Mouse (Mus musculus) ES-Bruce4 (cell line): ENCODE results near the gene Mpp4. TPM values are rescaled to one million over a fixed set of nuclear protein-coding genes. Genes with fewer than 3 reads are reported as not detected.

Experiments used
- H3K27ac ChIP-seq: 2 replicates; pipeline ENCODE4 v1.5.1; 2012; ENCODE audit warnings: low read length, inconsistent platforms; ENCODE audit not compliant: insufficient read depth
- H3K27me3 ChIP-seq: 2 replicates; pipeline ENCODE4 v1.6.1; 2012; ENCODE audit warnings: mild to moderate bottlenecking, low read length, inconsistent platforms; ENCODE audit not compliant: control insufficient read depth, poor library complexity, insufficient read depth, severe bottlenecking
- H3K36me3 ChIP-seq: 2 replicates; pipeline ENCODE4 v1.6.1; 2012; ENCODE audit warnings: inconsistent platforms, mild to moderate bottlenecking, low read length, moderate library complexity; ENCODE audit not compliant: control insufficient read depth, poor library complexity, insufficient read depth, severe bottlenecking
- H3K4me1 ChIP-seq: one replicate; pipeline ENCODE4 v1.8.1; 2011; ENCODE audit warnings: low read length; ENCODE audit not compliant: control insufficient read depth, insufficient read depth
- H3K4me3 ChIP-seq: 2 replicates; pipeline ENCODE4 v1.5.1; 2011; ENCODE audit warnings: low read depth, mild to moderate bottlenecking, low read length
- H3K9ac ChIP-seq: 2 replicates; pipeline ENCODE4 v1.6.1; 2012; ENCODE audit warnings: low read depth, mild to moderate bottlenecking, inconsistent platforms; ENCODE audit not compliant: poor library complexity, severe bottlenecking
- H3K9me3 ChIP-seq: replicated peaks from 2 replicates; pipeline ENCODE4 v1.6.1; 2012; ENCODE audit warnings: mild to moderate bottlenecking, low read length, inconsistent platforms; ENCODE audit not compliant: control insufficient read depth, poor library complexity, insufficient read depth, severe bottlenecking
- CTCF ChIP-seq: IDR thresholded peaks from one replicate; pipeline ENCODE4 v1.8.1; 2011; ENCODE audit warnings: low read depth, low read length
- EP300 ChIP-seq: IDR thresholded peaks from 2 replicates; pipeline ENCODE4 v1.6.1; 2011; ENCODE audit warnings: low read depth, low read length; ENCODE audit not compliant: insufficient read depth
- POLR2A ChIP-seq: IDR thresholded peaks from one replicate; pipeline ENCODE4 v1.8.1; 2011; ENCODE audit warnings: low read length; ENCODE audit not compliant: insufficient read depth
- polyA plus RNA-seq: library from polyadenylated mRNA; stranded (reverse); fragments of >200 nt; gene quantifications from 2 replicates; pipeline ENCODE4 v1.2.4, GENCODE M21; 2011; ENCODE audit warnings: low read depth; ENCODE audit not compliant: missing spikeins, insufficient read depth, insufficient read length

Gene Mpp4
- polyA plus RNA-seq, 1 experiment, result 0.54 TPM

DNA sequence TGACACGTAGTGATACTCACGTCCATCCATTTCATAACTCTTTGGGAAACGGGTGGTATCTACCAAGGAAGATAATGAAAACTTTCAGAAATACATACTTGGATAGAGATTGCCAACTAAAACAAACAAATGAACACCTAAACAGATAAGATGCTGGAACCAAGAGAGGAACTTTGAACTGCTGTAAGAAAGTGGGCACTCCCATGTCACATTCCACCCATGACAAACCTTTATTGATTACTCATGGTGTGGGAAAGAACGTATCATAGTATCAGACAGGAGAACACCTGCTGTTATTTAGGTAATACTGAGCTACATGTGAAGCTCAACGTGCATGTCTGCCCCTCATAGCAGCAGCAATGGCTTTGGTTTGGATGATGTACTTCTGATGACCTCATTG, 37.6 kb downstream of the Mpp4 start:
- no peaks in the 10 kb centered on the region for H3K36me3 ChIP-seq
- H3K4me1 ChIP-seq, result no peaks in the 10 kb centered on the region
- no peaks in the 10 kb centered on the region for H3K9me3 ChIP-seq
- TF ChIP-seq EP300 (no peak), CTCF (no peak), POLR2A (no peak)
- no peaks in the 10 kb centered on the region for H3K27me3 ChIP-seq
- H3K4me3 ChIP-seq, result no peak overlapping the region
- no peak overlapping the region for H3K9ac ChIP-seq
- H3K27ac ChIP-seq, result no peak overlapping the region

DNA sequence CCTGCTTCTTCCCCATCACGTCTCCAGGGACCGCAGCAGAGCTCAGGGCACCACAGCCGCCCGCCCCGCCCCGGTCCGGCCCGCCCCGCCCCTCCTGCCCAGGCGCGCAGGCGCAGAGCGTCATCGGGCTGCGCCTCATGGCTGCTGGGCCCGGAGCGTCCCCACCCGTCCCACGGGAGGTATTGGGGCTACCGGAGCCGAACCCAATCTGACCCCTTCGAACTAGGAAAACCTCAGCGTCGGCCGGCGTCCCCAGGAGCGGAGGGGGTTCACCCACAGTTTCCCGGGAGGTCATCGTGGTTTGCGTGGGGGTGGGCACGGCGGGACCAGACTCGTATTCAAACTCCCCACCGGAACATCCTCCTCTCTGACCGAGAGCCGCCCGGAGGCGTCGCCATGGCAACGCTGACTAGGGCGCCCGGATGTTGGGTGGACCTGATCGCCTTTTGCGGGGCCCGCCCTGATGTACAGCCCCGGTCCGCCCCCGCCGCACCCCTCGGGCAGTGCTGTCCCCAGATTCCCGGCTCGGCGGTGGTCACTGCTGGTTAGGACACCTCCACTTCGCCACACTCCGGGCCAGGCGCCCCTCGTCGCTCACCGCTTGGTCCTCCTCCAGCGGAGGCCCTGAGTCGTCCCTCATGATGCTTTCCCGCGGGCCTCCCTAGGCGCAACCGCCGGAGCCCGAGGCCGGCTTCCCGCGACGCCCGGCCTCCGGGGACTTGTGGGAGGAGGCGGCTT, 43.3 kb downstream of the Mpp4 start, which contains the start of gene Tmem237:
Gene Tmem237, minus strand, starts transcription at position 689 of the 738 bp plus-strand sequence.
- Histone ChIP-seq H3K27me3 (no peaks in the 10 kb centered on the region), H3K27ac (no peak within 1 kb of the TSS), H3K36me3 (no peaks in the 10 kb centered on the region), H3K4me1 (no peaks in the 10 kb centered on the region), H3K9ac (peak within 1 kb of the TSS; percentile 80), H3K9me3 (no peaks in the 10 kb centered on the region), H3K4me3 (peak within 1 kb of the TSS; percentile 97)
- TF ChIP-seq POLR2A (no peak), CTCF (no peak), EP300 (no peak)

DNA sequence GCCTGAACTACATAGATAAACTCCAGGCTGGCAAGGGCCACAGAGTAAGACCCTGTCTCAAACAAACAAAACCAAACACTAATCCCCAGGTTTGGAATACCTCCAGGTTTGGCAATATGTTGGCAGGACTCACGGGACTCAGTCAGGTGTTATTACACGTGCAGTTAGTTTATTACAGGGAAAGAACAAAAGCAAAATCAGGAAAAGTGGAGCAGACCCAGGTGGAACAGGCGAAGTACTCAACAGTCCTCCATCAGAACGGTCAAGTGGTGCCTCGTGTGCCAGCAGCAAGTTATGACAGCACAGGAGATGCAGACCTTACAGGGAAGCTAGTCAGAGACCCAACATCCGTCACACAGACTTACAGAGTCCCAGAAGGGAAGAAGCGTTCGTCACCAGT, 52.7 kb downstream of the Mpp4 start:
- H3K4me3 ChIP-seq, result no peak overlapping the region
- TF ChIP-seq POLR2A (no peak), CTCF (no peak), EP300 (no peak)
- H3K36me3 ChIP-seq, result peaks cover 2% of the 10 kb centered on the region
- no peaks in the 10 kb centered on the region for H3K4me1 ChIP-seq
- no peak overlapping the region for H3K9ac ChIP-seq
- H3K9me3 ChIP-seq, result no peaks in the 10 kb centered on the region
- no peak overlapping the region for H3K27ac ChIP-seq
- no peaks in the 10 kb centered on the region for H3K27me3 ChIP-seq

DNA sequence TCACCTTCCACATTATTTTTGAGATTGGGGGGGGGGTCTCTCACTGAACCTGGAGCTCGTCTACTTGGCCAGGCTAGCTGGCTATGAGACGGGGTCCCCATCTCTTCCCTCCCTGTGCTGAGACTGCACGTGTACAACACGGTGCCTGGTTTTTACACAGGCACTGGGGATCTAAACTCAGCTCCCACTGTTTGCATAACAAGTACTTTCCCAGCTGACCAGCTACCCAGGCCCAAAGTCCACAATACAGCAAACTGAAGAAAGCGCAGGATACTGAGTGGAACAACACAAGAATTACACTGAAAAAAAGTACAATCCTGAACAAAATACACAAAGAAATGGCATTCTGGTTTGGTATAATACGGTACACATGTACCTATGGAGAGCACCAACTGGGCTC, 61.1 kb downstream of the Mpp4 start:
- Histone ChIP-seq H3K36me3 (peaks cover 3% of the 10 kb centered on the region; the same call in 1 of the 2 replicates), H3K27me3 (no peaks in the 10 kb centered on the region)

DNA sequence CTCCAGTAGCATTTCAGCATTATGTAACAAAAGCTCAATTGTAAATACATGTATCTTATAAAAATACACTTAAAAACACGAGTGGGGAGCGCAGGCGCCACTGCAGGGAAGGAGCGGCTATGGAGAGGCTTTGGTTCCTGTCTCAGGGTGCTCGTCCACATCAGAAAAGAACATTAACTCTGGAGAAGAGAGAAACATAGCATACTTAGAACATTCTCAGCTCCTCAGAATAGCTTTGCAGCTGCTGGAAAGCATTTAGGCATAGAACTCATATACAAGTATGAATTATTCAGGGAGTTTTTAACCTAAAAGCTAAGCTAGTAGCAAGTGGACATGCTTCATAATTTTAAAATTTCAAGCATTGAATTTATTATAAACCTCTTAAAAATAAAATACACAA, 62.2 kb downstream of the Mpp4 start:
- H3K27me3 ChIP-seq, result no peaks in the 10 kb centered on the region
- H3K9ac ChIP-seq, result no peak overlapping the region
- TF ChIP-seq CTCF, result no peak
- no peak for TF ChIP-seq EP300
- TF ChIP-seq POLR2A, result no peak
- H3K4me1 ChIP-seq, result no peaks in the 10 kb centered on the region
- H3K4me3 ChIP-seq, result no peak overlapping the region
- no peaks in the 10 kb centered on the region for H3K9me3 ChIP-seq
- H3K27ac ChIP-seq, result no peak overlapping the region
- H3K36me3 ChIP-seq, result peaks cover 3% of the 10 kb centered on the region; the same call in 1 of the 2 replicates

More for the DNA sequence above, 61.1 kb downstream of the Mpp4 start:
- no peak overlapping the region for H3K27ac ChIP-seq
- no peaks in the 10 kb centered on the region for H3K9me3 ChIP-seq
- no peak overlapping the region for H3K9ac ChIP-seq
- TF ChIP-seq POLR2A, result no peak
- TF ChIP-seq CTCF, result no peak
- no peak for TF ChIP-seq EP300
- H3K4me3 ChIP-seq, result no peak overlapping the region
- no peaks in the 10 kb centered on the region for H3K4me1 ChIP-seq

DNA sequence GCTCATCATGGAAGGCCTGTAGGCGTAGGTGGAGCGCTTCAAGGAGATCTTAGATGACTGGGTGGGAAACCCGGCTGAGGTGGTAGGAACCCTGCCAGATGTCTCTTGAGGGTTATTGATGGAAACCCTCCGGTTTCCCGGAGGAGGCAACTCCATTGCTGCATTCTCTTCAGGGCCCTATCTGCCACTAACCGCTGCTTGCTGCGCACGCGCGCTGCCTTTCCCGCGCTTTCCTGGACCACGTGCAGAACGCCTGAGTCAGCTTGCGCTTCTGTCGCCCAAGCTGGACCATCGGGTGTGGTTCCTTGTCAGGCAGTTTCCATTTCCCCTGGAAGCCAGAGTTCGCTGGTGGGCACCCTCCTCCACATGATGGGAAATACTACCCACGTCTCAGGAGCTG, 68.5 kb downstream of the Mpp4 start, which contains the start of gene C2cd6:
Gene C2cd6, minus strand, starts transcription at position 196 of the 400 bp plus-strand sequence.
- TF ChIP-seq POLR2A (no peak), CTCF (no peak), EP300 (no peak)
- Histone ChIP-seq H3K36me3 (no peaks in the 10 kb centered on the region), H3K27me3 (no peaks in the 10 kb centered on the region), H3K4me3 (no peak within 1 kb of the TSS), H3K4me1 (no peaks in the 10 kb centered on the region), H3K9me3 (no peaks in the 10 kb centered on the region; the same call in 1 of the 2 replicates), H3K9ac (no peak within 1 kb of the TSS), H3K27ac (no peak within 1 kb of the TSS)

Other genes with a start within 250 kb of the Mpp4 start
- gene Trak2, start 190.0 kb downstream of the Mpp4 start, polyA plus RNA-seq, result 20.2 and 24.1 TPM in 2 replicates
- gene Stradb, start 189.9 kb downstream of the Mpp4 start, polyA plus RNA-seq, result 10.2 and 12.4 TPM in 2 replicates
- not detected in 2 replicates for gene C2cd6, start 68.5 kb downstream of the Mpp4 start, polyA plus RNA-seq
- 20.4 and 23.1 TPM in 2 replicates for gene Tmem237, start 43.0 kb downstream of the Mpp4 start, polyA plus RNA-seq
- gene Als2, start 73.8 kb upstream of the Mpp4 start, polyA plus RNA-seq, result 25.0 and 28.2 TPM in 2 replicates
- not detected in 2 replicates for gene Cdk15, start 93.5 kb upstream of the Mpp4 start, polyA plus RNA-seq